Mouse (Mus musculus) adrenal gland, adult 18-20 months (tissue): Measurements from ENCODE around the gene Cux1. TPM values are rescaled to one million over a fixed set of nuclear protein-coding genes. Genes with fewer than 3 reads are reported as not detected.

ENCODE experiments used
- DNase-seq, 2 experiments: peaks; one replicate each; pipeline ENCODE4 v3.0.0; 2021 to 2022; ENCODE audit warnings: low spot score in 2 of 2
- long read RNA-seq, 2 experiments: library from polyadenylated mRNA; stranded (forward); transcript quantifications; one replicate each; pipeline ENCODE4 v2.0.0; 2021
- total RNA-seq, 2 experiments: library from RNA; stranded (reverse); gene quantifications; 1 replicate in 1 of 2; 2 replicates in 1 of 2; pipeline ENCODE4 v1.2.3; 2021

Cux1 gene
- 10 to 100 TPM; 92.3 to 95.1 TPM for total RNA-seq
- long read RNA-seq, experiment 1, transcript Cux1-211 (23 exons, 2,831 nt) = major isoform, 18 of 49 reads
- long read RNA-seq, experiment 1, transcript Cux1-207 (23 exons, 2,821 nt) = minor isoform, 15 of 49 reads
- long read RNA-seq, experiment 1, partial matches to known transcripts = 7 of 49 reads
- long read RNA-seq, experiment 1, other reads (novel, unspliced or antisense) = 9 of 49 reads
- long read RNA-seq, experiment 2, transcript Cux1-211 (23 exons, 2,831 nt) = major isoform, 7 of 29 reads
- long read RNA-seq, experiment 2, partial matches to known transcripts = 9 of 29 reads
- long read RNA-seq, experiment 2, other reads (novel, unspliced or antisense) = 10 of 29 reads

- DNase-seq = peak; percentile 76 to 83
Measured at GRCm38 (mm10) chr5:136567176-136568025, at the start of gene Cux1. TSS of gene Cux1 (minus strand) at chr5:136567490.

DNA sequence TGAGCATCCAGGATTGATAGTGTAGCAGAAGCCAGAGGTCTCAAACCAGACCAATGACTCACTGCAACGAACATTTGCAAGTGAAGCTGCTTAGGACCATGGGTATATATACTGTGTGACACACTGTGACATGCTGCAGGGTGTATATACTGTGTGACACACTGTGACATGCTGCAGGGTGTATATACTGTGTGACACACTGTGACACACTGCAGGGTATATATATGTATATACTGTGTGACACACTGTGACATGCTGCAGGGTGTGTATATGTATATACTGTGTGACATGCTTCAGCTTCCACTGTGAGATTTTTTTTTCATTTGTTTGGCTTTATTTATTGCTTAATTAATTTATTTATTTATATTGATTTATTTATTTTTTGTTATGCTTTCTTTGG, 45.1 kb upstream of the Cux1 start:
- no peak for DNase-seq

DNA sequence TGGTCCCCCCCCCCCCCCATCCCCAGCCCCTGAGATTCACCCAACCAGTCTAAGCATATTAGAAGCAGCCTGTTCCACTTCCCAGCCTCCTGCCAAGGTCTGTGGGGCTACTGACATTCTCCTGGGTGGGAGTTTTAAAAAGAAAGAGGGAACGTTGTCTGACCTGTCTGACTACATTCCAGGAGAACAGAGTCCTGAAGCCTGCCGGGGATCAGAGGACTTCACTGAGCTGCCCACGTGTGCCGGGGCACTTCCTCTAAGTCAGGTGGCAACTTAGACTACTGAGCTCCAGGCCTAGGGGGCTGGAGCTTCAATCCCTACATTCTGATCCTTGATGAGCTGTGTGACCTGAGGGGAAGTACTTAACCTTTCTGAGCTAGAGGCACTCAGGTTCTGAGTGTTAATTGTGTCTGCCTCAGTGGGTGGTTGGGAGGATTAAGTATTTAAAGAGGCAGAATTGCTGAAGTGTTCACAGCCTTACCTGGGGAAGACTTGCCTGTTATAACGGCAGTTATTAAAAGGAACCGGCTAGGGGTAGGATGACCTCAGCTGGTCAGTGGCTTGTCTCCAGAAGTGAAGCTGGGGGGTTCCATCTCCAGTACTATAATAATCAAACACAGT, 41.6 kb upstream of the Cux1 start:
- no peak for DNase-seq

DNA sequence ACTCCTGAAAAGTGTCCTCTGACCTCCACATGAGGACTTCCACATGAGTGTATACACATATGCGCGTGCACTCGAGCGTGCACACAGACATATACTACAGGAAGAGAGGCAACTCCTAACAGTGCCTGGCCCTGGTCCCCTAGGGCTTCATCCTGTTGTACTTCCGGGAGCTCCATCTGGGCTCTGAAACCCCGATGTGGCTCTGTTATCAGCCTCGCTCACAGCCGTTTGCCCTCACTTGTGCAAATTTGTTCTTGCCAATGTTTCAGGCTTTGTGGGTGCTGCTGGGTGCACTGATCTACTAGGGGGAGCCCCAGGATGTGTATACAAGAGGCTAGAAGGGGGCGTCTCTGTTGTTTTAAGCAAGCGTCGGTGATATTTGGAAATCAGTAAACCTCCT, 37.9 kb upstream of the Cux1 start:
- no peak for DNase-seq

GRCm38 (mm10) chr5:136603176-136603964, 36.1 kb upstream of the Cux1 start:
- DNase-seq = no peak

GRCm38 (mm10) chr5:136600511-136600910, 33.2 kb upstream of the Cux1 start:
- DNase-seq = no peak

DNA sequence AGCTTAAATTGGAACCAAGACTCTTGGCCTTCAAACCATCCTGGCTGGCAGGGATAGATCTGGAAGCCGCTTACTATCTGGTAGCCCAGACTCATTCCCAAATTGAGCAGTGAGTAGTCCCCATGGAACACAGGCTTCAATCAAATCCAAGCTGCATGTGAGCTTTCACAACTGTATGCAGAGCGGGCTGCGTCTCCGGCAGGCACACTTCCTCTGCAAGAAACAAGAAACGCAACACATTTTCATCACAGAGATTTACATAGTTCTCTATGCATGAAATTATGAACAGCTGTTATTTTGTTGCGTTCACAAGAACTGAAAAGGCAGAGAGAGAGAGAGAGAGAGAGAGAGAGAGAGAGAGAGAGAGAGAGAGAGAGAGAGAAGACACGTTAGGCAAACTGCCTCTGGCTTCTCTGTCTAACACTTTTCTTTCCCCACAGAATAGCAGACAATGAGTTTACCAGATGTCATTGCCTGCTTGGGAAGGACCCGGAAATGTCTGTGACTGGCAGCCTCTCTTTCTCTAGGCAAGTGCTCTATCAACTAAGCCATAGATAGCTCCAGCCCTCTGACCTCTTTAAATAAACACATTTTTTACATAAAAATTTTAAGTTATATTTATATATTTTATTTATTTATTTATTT, 27.7 kb upstream of the Cux1 start:
- no peak for DNase-seq

GRCm38 (mm10) chr5:136591816-136592499, 24.7 kb upstream of the Cux1 start:
- DNase-seq = no peak

GRCm38 (mm10) chr5:136589002-136589401, 21.7 kb upstream of the Cux1 start:
- DNase-seq = no peak

DNA sequence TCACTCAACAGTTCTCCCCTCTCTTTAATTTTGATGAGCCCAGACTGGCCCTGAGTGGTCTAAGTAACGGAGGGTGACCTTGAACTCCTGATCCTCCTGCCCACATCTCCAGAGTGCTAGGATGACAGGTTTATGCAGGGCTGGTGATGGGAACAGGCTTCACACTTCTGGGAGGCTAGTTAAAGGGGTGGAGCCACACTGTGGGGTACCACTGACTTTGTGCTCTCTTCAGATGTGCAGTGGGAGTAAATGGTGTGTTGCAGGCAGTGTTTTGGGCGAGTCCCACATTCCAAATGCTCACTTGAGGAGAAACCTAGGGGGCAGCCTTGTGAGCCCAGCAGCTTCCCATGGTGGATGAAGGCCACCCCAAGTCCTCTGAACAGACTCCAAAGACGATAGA, 21.2 kb upstream of the Cux1 start:
- DNase-seq = no peak

DNA sequence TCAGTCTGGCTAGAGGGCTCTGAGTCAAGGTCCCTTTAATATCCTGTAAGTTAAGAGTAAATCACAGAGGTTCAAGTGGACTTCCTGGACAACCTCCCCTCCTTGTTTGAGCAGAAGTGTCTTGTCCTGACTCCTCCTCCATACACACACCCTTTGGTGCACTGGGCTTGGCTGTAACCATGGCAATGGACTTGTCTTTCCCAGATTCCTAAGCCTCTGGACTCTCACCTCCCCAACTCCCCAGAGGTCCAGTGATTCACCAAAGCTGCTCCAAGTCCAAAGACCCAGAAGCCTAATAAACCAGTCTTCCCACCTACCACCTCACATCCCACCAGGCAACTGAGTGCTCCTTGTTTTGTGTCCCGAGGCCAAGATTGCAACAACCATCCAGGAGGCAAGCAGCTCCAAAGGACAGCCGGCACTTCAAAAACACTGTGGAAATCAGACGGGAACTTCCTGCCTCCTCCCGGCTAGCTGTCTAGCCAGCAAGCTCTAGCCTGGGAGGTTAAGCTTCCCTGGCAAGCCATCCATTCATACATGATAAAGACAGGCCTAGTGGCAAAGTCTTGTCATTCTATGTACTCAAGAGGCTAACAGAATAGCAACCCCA, 17.5 kb upstream of the Cux1 start:
- DNase-seq = no peak

DNA sequence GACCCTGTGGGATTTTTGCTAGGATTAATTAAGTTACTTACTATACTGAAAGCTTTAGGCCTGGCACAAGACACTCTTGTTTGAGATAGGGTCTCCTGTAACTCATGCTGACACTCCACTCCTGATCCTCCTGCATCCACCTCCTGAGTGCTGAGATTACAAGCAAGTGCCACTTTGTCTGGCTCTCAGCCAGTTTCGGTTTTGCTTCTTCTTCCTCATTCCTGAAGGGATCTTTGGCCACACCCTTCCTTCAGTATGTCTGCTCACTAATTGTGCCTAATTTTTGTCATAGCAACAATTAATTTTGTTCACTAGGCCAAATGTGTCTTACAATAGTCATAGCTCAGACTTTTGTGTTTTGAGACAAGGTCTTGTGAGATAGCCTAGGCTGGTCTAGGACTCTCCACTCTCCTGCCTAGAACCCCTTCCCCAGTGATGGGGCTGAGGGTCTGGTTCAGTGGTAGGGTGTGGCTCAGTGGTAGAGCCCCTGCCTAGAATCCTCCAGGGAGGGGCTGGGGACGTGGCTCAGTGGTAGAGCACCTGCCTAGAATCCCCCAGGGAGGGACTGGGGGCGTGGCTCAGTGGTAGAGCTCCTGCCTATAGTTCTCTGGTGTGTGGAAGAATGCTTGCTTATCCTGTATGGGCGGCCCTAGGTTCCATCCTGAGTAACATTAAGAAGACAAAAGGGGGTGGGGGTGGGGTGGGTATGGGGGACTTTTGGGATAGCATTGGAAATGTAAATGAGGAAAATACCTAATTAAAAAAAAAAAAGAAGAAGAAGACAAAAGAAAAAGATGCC, 16.6 kb upstream of the Cux1 start:
- DNase-seq = no peak

DNA sequence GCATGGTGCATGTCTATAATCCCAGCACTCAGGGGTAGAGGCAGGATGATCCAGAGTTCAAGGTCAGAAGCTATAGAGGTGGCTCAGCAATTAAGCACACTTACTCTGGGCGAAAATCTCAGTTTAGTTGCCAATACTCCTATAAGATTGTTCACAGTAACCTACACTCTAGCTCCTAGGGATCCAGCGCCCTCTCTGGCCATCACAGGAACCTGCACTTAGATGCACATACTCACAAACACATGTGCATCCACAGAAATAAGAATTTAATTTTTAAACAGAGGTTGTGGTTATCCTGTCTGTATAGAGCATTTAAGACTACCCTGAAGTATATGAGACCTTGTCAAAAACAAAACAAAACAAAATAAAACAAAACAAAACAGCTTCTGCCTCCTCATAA, 16.0 kb upstream of the Cux1 start:
- DNase-seq = no peak

GRCm38 (mm10) chr5:136582201-136582600, 14.9 kb upstream of the Cux1 start:
- DNase-seq = no peak

DNA sequence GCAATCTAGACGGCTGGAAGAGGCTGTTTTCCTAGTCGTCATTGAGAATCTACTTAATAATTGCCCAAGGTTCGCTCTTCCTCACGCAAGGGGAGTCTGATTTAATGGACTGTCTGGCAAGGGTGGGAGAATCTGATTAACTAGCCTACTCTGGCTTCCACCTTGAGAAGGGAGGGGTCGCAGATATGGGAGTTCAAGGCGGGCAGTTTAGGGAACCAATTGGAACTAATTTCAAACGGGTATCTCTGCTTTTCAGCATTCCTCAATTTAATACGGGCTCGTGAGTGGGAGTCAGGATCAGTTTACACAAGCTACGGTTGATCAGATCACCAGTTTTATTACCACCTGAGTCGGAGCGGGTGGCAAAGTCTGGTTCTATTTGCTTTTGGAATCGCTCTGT, 14.3 kb upstream of the Cux1 start:
- no peak for DNase-seq

DNA sequence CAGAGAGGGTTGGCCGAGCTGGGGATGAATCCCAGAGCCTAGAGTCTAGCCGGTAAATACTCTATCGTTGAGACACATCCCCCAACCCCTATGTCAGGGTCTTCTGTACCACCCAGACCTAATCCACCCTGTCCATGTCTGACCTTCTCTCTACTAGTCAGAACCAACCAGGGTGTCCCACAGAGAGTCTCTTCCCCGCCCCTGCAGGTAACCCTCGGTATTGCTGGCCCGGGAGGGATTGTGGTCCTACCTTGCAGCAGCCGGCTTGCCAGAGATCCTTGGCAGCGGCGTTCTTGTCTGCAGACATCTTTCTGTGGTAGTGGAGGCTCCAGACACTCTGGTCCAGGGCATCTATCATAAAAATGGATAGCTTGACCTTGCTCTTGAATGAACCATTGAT, 13.9 kb upstream of the Cux1 start:
- DNase-seq = no peak

- no peak for DNase-seq
Measured at GRCm38 (mm10) chr5:136578201-136578600, 10.9 kb upstream of the Cux1 start.

- no peak for DNase-seq
Measured at GRCm38 (mm10) chr5:136570171-136570570, 2.9 kb upstream of the Cux1 start.

GRCm38 (mm10) chr5:136568776-136569175, 1.5 kb upstream of the Cux1 start:
- peak; percentile 78 to 86 for DNase-seq
